Mouse (Mus musculus) layer of hippocampus, adult 18-20 months (tissue): ENCODE data around the gene BC037034. TPM values are rescaled to one million over a fixed set of nuclear protein-coding genes. Genes with fewer than 3 reads are reported as not detected.
"Not testable (repeated sequence)": the region's sequence is repeated elsewhere in the genome, so short reads cannot be mapped to it uniquely, and the experiment has no call there.

Source experiments
- DNase-seq, 2 experiments: peaks; one replicate each; pipeline ENCODE4 v3.0.0; 2022; ENCODE audit warnings: low spot score in 2 of 2
- total RNA-seq, 2 experiments: library from RNA; stranded (reverse); gene quantifications; 2 replicates each; pipeline ENCODE4 v1.2.3; 2021

The BC037034 gene
- total RNA-seq, 2 experiments from 2014 or later, result 72.5 to 73.6 TPM

DNA sequence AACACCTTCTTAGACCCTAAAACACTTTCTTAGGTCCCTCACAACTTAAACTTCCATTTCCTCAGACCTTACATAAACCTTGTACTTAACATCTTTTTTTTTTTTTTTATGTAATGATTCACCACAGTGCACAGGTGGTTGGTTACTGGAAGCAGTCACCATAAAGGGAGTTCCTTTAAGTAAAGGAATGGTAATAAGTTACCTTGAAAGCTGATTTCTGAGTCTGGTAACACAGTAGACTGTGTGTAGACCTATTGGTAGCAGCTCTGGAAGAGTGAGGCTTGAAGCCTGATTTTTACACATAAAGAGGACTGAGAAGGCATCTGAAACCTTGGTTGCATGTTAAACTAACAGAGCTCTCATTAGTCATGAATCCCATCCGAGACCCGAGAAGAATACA, 44.0 kb downstream of the BC037034 start:
- no peak for DNase-seq

GRCm38 (mm10) chr5:138216632-138217031, 47.2 kb downstream of the BC037034 start:
- DNase-seq, result not testable (repeated sequence)

Other genes starting within 250 kb of the BC037034 start
- not detected for gene Smok3a, start 242.8 kb downstream of the BC037034 start, total RNA-seq
- not detected for gene Smok3b, start 242.6 kb downstream of the BC037034 start, total RNA-seq
- not detected for gene Smok3c, start 210.8 kb downstream of the BC037034 start, total RNA-seq
- 10 to 100 TPM; 39.6 to 42.2 TPM for gene Zkscan1, start 178.9 kb downstream of the BC037034 start, total RNA-seq
- 10 to 100 TPM; 13.9 to 15.7 TPM for gene Zscan21, start 147.1 kb downstream of the BC037034 start, total RNA-seq
- 10 to 100 TPM; 10.6 to 13.2 TPM for gene Zfp113, start 108.3 kb downstream of the BC037034 start, total RNA-seq
- 100 to 1,000 TPM; 139 to 142 TPM for gene Cops6, start 103.0 kb downstream of the BC037034 start, total RNA-seq
- gene Ap4m1, start 92.0 kb downstream of the BC037034 start, total RNA-seq, result 10 to 100 TPM; 19.5 to 25.4 TPM
- 10 to 100 TPM; 15.8 to 16.4 TPM for gene Mcm7, start 91.6 kb downstream of the BC037034 start, total RNA-seq
- gene Taf6, start 76.6 kb downstream of the BC037034 start, total RNA-seq, result 10 to 100 TPM; 42.0 to 43.7 TPM
- 10 to 100 TPM; 14.6 to 15.3 TPM for gene Cnpy4, start 76.5 kb downstream of the BC037034 start, total RNA-seq
- 1 to 10 TPM; 6.8 to 8.9 TPM for gene Mblac1, start 69.7 kb downstream of the BC037034 start, total RNA-seq
- not detected for gene Nxpe5, start 38.1 kb downstream of the BC037034 start, total RNA-seq
- 10 to 100 TPM; 54.4 to 55.9 TPM for gene Lamtor4, start 8.6 kb downstream of the BC037034 start, total RNA-seq
- gene Gal3st4, start 8.8 kb upstream of the BC037034 start, total RNA-seq, result 1 to 10 TPM; 3.6 to 4.1 TPM
- gene Gm43720, start 15.9 kb upstream of the BC037034 start, total RNA-seq, result not detected
- 1 to 10 TPM; 1.2 to 1.5 TPM for gene Gpc2, start 16.0 kb upstream of the BC037034 start, total RNA-seq
- gene Stag3, start 16.2 kb upstream of the BC037034 start, total RNA-seq, result 1 to 10 TPM in 1 of 2 experiments, under 1 TPM in 1; 0.47 to 1.1 TPM
- under 1 TPM in 1 of 2 experiments, not detected in 1; 0.40 TPM for gene Pvrig, start 77.9 kb upstream of the BC037034 start, total RNA-seq
- 10 to 100 TPM; 23.7 to 25.2 TPM for gene Zfp157, start 177.4 kb upstream of the BC037034 start, total RNA-seq